Mouse (Mus musculus) limb, embryonic 11.5 days (tissue): ENCODE data around the gene Prm2. TPM values are rescaled to one million over a fixed set of nuclear protein-coding genes. Genes with fewer than 3 reads are reported as not detected.

ENCODE experiments used
- ATAC-seq: fragments of 200-750 bp; cut with Nextera tagmentation; 2 replicates; pipeline ENCODE4 v1.8.0; 2017; ENCODE audit warnings: low read depth; ENCODE audit not compliant: insufficient number of reproducible peaks, low FRiP score, low TSS enrichment
- DNase-seq: peaks from one replicate; pipeline ENCODE4 v3.0.0-alpha.2; 2015; ENCODE audit warnings: low spot score
- H3K27ac ChIP-seq: fragments of 300-500 bp; sonication (generic); replicated peaks from 2 replicates; pipeline ENCODE4 v1.5.1; 2014; ENCODE audit warnings: low read depth, mild to moderate bottlenecking, low read length
- H3K27me3 ChIP-seq: fragments of 300-500 bp; sonication (generic); 2 replicates; pipeline ENCODE4 v1.6.1; 2014; ENCODE audit warnings: mild to moderate bottlenecking, low read length, mixed read lengths; ENCODE audit not compliant: control insufficient read depth, insufficient read depth
- H3K36me3 ChIP-seq: fragments of 300-500 bp; sonication (generic); 2 replicates; pipeline ENCODE4 v1.6.1; 2014; ENCODE audit warnings: mild to moderate bottlenecking, low read length, moderate library complexity, mixed read lengths; ENCODE audit not compliant: control insufficient read depth, insufficient read depth
- H3K4me1 ChIP-seq: fragments of 300-500 bp; sonication (generic); 2 replicates; pipeline ENCODE4 v1.6.1; 2014; ENCODE audit warnings: low read length, mixed read lengths; ENCODE audit not compliant: control insufficient read depth, insufficient read depth
- H3K4me2 ChIP-seq: fragments of 300-500 bp; sonication (generic); 2 replicates; pipeline ENCODE4 v1.6.1; 2014; ENCODE audit warnings: low read depth, mild to moderate bottlenecking, moderate library complexity; ENCODE audit not compliant: severe bottlenecking
- H3K4me3 ChIP-seq: fragments of 300-500 bp; sonication (generic); 2 replicates; pipeline ENCODE4 v1.5.1; 2014; ENCODE audit warnings: low read depth, low read length
- H3K9ac ChIP-seq: fragments of 300-500 bp; sonication (generic); 2 replicates; pipeline ENCODE4 v1.6.1; 2014; ENCODE audit warnings: mild to moderate bottlenecking, low read length
- H3K9me3 ChIP-seq: fragments of 300-500 bp; sonication (generic); 2 replicates; pipeline ENCODE4 v1.6.1; 2016; ENCODE audit warnings: low read length; ENCODE audit not compliant: control insufficient read depth
- WGBS: fragments of 180-500 bp; shearing (Covaris S2); extraction: QIAGEN DNeasy Blood & Tissue Kit; methylation state at CpG from one replicate; pipeline ENCODE4 v1.1.7; 2014; 5-methylcytosine and 5-hydroxymethylcytosine counted together
- polyA plus RNA-seq: library from polyadenylated mRNA; unstranded; fragments of >200 nt; fragmentation: Nextera tagmentation; extraction: Ambion mirVana; gene quantifications from 2 replicates; pipeline ENCODE4 v1.2.1, GENCODE M21; 2014

Prm2 gene
- polyA plus RNA-seq, result not detected in 2 replicates

GRCm38 (mm10) chr16:10796034-10796433, at the start of gene Prm2:
Gene Prm2 (minus strand): TSS chr16:10796134.
- H3K4me2 ChIP-seq, result no peak within 1 kb of the TSS
- H3K27me3 ChIP-seq, result peaks cover 7% of the 10 kb centered on the region; the same call in 1 of the 2 replicates
- 74% methylated on average over 6 of the region's 6 CpGs for WGBS
- no peaks in the 10 kb centered on the region for H3K36me3 ChIP-seq
- no peaks in the 10 kb centered on the region for H3K9me3 ChIP-seq
- H3K4me1 ChIP-seq, result no peaks in the 10 kb centered on the region
- no peak within 1 kb of the TSS for H3K27ac ChIP-seq
- no peak for ATAC-seq
- H3K9ac ChIP-seq, result no peak within 1 kb of the TSS
- H3K4me3 ChIP-seq, result no peak within 1 kb of the TSS
- no peak for DNase-seq

- DNase-seq (no peak), ATAC-seq (no peak)
- Histone ChIP-seq H3K9ac (no peak overlapping the region), H3K4me1 (peaks cover 11% of the 10 kb centered on the region), H3K27ac (no peak overlapping the region), H3K4me3 (no peak overlapping the region), H3K9me3 (no peaks in the 10 kb centered on the region), H3K27me3 (no peaks in the 10 kb centered on the region), H3K36me3 (no peaks in the 10 kb centered on the region), H3K4me2 (peak overlapping the region; percentile 44; the same call in 1 of the 2 replicates)
- WGBS, result 61% methylated on average over 6 of the region's 6 CpGs
Measured at GRCm38 (mm10) chr16:10844319-10844670, 48.4 kb upstream of the Prm2 start.

- H3K4me1 ChIP-seq, result peaks cover 12% of the 10 kb centered on the region
- H3K27ac ChIP-seq, result no peak overlapping the region
- DNase-seq (peak; percentile 66), ATAC-seq (no peak)
- H3K36me3 ChIP-seq, result no peaks in the 10 kb centered on the region
- H3K9ac ChIP-seq, result peak overlapping the region; percentile 27; the same call in 1 of the 2 replicates
- H3K9me3 ChIP-seq, result no peaks in the 10 kb centered on the region
- peak overlapping the region; percentile 44 for H3K4me2 ChIP-seq
- H3K27me3 ChIP-seq, result no peaks in the 10 kb centered on the region
- 14% methylated on average over 18 of the region's 18 CpGs for WGBS
- no peak overlapping the region for H3K4me3 ChIP-seq
Measured at GRCm38 (mm10) chr16:10843486-10844318, 47.8 kb upstream of the Prm2 start.

GRCm38 (mm10) chr16:10842282-10842855, 46.4 kb upstream of the Prm2 start:
- no peak overlapping the region for H3K27ac ChIP-seq
- 86% methylated on average over 4 of the region's 4 CpGs for WGBS

GRCm38 (mm10) chr16:10840018-10840417, 44.1 kb upstream of the Prm2 start:
- DNase-seq, result no peak
- H3K4me2 ChIP-seq, result no peak overlapping the region
- WGBS, result 83% methylated on average over 12 of the region's 14 CpGs
- no peaks in the 10 kb centered on the region; the same call in 1 of the 2 replicates for H3K36me3 ChIP-seq
- peaks cover 21% of the 10 kb centered on the region for H3K4me1 ChIP-seq
- H3K9me3 ChIP-seq, result no peaks in the 10 kb centered on the region
- no peak overlapping the region for H3K27ac ChIP-seq
- no peaks in the 10 kb centered on the region for H3K27me3 ChIP-seq
- no peak overlapping the region for H3K4me3 ChIP-seq
- H3K9ac ChIP-seq, result no peak overlapping the region
- no peak for ATAC-seq

More at GRCm38 (mm10) chr16:10842282-10842855, 46.4 kb upstream of the Prm2 start:
- Histone ChIP-seq H3K4me2 (no peak overlapping the region), H3K4me1 (peaks cover 21% of the 10 kb centered on the region), H3K36me3 (no peaks in the 10 kb centered on the region), H3K27me3 (no peaks in the 10 kb centered on the region), H3K9me3 (no peaks in the 10 kb centered on the region), H3K9ac (no peak overlapping the region), H3K4me3 (no peak overlapping the region)
- DNase-seq (no peak), ATAC-seq (no peak)

- Histone ChIP-seq H3K4me3 (no peak overlapping the region), H3K9me3 (no peaks in the 10 kb centered on the region), H3K4me1 (peaks cover 17% of the 10 kb centered on the region), H3K27ac (no peak overlapping the region), H3K4me2 (no peak overlapping the region), H3K36me3 (no peaks in the 10 kb centered on the region; the same call in 1 of the 2 replicates), H3K9ac (no peak overlapping the region), H3K27me3 (no peaks in the 10 kb centered on the region)
- WGBS, result 44% methylated on average over 10 of the region's 10 CpGs
- DNase-seq (peak; percentile 36), ATAC-seq (no peak)
Measured at GRCm38 (mm10) chr16:10838487-10839245, 42.7 kb upstream of the Prm2 start.

GRCm38 (mm10) chr16:10837903-10838302, 42.0 kb upstream of the Prm2 start:
- H3K36me3 ChIP-seq, result no peaks in the 10 kb centered on the region; the same call in 1 of the 2 replicates
- DNase-seq (no peak), ATAC-seq (no peak)
- no peak overlapping the region for H3K4me3 ChIP-seq
- no peaks in the 10 kb centered on the region for H3K27me3 ChIP-seq
- H3K4me1 ChIP-seq, result peaks cover 12% of the 10 kb centered on the region
- H3K27ac ChIP-seq, result no peak overlapping the region
- WGBS, result 92% methylated on average over 1 of the region's 1 CpGs
- H3K9me3 ChIP-seq, result no peaks in the 10 kb centered on the region
- no peak overlapping the region for H3K9ac ChIP-seq
- no peak overlapping the region for H3K4me2 ChIP-seq

- no peaks in the 10 kb centered on the region; the same call in 1 of the 2 replicates for H3K36me3 ChIP-seq
- no peak overlapping the region for H3K27ac ChIP-seq
- no peak for DNase-seq
- ATAC-seq, result no peak
- 88% methylated on average over 3 of the region's 3 CpGs for WGBS
- no peak overlapping the region for H3K4me2 ChIP-seq
- H3K4me1 ChIP-seq, result peaks cover 12% of the 10 kb centered on the region
- H3K9ac ChIP-seq, result no peak overlapping the region
- H3K9me3 ChIP-seq, result no peaks in the 10 kb centered on the region
- H3K27me3 ChIP-seq, result no peaks in the 10 kb centered on the region
- H3K4me3 ChIP-seq, result no peak overlapping the region
Measured at GRCm38 (mm10) chr16:10837250-10837649, 41.3 kb upstream of the Prm2 start.
